Mouse (Mus musculus) MN1 (cell line): ENCODE measurements around the gene Tex48.

ENCODE experiments used
- DNase-seq: peaks from one replicate; pipeline ENCODE4 v3.0.0-alpha.2; 2016; ENCODE audit warnings: low spot score

The Tex48 gene

DNA sequence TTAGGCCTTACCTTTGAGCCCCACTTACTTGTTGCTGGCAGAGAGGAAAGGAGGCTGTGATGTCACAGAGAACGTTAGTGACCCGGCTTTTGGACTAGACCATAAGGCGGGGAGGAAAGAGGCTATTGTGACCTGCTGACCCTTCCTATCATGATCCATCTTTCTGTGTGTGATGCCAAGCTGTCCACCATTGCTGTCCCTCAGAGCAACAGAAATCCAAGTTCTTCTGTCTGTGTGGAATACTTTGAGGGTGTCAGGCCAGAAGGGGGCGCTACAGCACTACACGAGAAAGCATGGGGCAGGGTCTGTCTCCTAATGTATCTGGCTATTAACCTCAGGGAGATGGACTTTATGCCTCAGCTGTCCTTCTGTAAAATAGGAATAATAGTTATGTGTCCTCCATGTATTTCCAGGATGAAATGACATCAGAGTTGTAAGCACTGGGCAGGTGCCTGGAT, at the start of gene Tex48:
TSS of gene Tex48 (minus strand) at position 51 of the 458 bp plus-strand sequence.
- no peak for DNase-seq

DNA sequence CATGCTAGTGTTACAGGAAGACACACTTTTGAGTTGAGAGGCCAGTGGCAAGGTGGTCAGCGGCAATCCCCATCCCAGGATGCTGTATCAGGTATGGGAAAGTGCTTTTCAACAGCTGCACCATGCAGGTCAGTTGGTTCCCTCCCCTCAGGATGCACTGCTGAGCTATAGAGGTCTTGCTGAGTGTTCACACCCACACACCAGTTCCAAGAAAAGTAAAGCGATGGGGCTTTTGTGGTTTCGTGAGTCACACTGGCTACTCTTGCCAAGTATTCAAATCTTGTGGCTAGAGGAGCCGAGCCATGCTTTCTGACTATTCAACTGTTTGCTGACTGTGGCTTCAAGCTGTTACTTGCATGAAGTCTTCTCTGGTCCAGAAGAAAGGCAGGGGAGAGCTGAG, 46.0 kb upstream of the Tex48 start:
- DNase-seq: no peak

DNA sequence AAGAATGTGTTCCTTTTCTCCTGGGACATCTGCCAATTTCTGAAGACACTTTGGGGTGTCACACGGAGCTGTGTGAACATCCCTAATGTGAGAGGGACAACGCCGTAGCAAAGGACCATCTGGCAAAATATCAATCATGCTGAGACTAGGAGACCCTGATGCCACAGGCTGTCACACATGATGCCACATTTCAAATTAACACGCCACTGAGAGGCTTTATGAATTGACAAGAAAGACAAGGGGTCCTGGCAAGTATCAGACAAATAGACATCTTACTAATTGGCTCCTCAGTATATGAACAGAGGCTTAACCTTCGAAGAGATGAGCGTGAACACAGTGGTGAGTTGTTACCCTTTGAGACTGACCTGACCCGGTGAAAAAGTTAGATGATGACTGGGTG, 43.5 kb upstream of the Tex48 start:
- no peak for DNase-seq

DNA sequence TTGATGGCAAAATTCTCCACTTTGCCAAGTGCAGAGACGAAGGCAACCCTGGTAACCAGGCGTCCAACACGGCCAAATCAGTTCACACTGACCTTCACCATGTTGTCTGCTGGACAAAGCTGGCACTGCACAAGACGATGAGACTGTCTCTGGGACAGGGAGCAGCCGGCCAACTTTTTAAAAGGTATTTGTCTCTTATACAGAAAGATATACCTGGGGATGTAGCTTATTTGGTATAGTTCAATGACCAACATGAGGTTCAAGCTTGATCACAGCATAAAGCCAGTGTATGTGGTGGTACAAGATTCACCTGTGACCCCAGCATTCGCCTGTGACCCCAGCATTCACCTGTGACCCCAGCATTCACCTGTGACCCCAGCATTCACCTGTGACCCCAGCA, 41.1 kb upstream of the Tex48 start, which contains the start of gene Gm11214:
TSS of gene Gm11214 (minus strand) at position 101 of the 400 bp plus-strand sequence.
- no peak for DNase-seq

DNA sequence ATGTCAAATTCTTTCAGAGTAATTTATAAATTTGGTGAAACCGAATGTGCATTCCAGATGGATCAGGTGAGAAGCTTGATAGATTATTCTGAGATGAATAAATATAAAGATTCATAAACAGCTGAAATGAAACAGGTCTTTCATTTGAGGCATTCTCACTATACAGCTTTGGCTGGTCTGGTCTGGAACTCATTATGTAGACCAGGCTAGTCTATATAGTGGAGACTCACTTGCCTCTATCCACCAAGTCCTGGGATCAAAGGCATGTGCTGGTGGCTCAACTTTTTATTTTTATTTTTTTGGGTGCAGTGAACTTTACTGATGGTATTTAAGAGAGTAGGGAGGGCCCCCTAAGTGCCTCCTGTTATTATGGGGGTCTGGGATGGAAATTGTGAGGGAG, 39.6 kb upstream of the Tex48 start:
- no peak for DNase-seq

DNA sequence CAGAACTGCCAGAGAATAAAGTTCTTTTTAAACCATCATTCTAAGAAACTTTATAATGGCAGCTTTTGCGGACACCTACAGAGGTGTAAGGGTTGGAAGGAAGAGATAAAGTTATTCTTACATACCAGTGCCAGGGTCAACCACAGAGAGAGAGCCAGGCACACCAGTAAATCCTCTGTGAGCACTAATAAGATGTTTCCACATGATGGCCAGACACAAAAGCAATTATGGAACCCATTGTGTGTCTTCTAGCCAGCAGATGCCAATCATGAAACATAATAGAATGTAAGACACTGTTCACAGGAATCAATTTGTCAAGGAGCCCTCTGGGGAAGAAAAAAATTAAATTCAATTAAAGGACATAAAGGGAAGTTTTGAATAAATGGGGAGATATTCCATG, 39.2 kb upstream of the Tex48 start:
- no peak for DNase-seq

DNA sequence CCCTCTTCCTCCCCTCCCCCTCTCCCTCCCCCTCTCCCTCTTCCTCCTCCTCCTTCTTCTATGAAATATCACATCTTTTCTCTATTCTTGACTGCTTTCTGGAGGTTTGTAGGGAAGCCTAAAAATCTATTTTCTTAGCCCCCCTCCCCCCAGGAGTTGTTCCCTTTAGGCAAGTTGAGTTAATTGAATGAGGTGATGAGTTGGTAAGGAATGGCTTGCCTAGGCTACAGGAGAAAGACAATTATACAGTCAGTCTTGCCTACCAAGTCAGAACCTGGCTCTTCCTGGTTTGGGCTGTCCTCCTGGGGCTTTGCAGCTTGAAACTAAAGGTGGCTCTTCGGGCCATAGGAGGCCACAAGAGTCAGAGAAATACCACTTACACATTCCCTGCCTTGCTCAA, 37.5 kb upstream of the Tex48 start:
- no peak for DNase-seq

DNA sequence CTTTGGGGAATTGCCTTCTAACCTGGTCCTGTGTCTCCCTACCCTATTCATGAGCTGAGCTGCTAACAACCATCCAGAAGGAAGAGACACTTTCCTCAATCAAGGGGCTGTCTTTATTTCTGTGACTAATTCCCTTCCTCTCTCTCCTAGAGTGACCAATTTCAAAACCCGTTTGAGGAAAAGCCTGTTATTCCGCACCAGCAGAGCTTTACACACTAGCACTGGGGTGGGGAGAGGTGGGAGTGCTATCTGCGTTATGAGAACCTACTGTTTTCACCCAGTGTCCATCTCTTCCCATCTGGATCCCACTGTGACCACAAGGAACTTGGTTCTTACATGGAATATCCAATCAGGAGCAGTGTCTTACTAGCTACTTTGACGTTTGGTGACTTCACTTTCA, 36.9 kb upstream of the Tex48 start:
- no peak for DNase-seq

DNA sequence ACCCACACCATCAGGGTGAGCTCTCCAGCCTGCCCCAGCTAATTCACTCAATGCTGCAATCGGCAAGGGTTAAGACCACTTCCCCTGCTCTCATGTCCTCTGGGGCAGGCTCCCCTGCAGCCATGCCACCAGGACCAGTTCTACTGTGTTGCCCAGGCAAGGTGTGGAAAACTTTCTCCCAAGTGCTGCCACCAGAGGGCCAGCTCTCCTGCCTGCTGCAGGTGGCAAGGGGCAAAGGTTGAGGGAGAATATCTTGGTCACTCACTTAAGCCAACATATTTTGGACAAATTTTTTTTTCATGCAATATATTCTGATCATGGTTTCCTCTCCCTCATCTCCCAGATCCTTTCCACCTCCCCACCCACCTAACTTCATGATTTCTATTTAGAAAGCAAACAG, 32.2 kb upstream of the Tex48 start:
- no peak for DNase-seq

DNA sequence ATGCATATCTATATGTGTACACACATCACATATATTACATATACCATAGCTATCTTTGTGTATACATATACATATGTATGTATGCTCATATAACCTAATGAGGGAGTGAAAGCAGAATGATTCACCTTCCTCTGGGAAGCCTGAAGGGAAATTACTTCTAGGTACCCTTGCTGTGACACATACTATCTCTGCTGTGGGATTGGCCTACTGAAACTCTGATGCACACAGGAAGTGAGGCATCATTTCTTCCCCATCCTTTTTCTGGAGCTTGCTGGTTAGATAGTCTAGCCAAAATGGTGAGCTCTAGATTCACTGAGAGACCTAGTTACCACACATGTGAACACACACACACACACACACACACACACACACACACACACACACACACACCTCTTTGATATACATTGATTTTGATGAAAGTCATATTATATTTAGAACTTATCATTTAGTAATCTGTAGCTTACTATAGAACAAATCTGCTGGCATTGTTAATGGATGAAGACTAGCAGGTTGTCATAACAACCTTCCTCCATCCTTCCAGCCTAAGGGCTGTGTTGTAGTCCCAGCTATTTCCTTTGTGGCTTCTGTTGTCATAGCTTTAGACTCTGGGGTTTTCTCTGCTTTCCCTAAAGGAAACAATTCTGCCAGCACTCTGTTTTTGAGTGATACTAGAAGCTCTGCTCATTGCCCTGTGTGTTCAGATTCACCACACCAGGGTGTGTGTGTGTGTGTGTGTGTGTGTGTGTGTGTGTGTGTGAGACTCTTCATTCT, 21.9 kb upstream of the Tex48 start:
- DNase-seq: no peak

DNA sequence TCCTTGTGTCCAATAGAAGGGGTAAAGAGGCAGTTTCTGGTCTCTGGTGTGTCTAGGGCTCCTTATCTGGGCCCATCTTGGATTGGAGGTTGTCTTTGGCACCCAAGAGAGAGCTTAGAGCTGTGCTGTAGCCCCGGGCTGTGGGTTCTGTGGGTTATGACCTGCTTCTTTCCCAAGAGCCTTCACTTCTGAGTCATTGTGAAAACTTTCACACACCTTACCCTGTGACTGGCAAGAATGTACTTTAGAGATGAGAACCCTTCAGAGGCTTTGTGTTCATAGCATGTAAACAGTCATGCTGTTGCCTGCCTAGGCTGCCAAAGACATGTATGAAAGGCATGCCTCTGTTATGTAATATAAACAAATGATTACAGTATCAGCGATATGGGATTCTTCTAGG, 17.6 kb upstream of the Tex48 start:
- no peak for DNase-seq

DNA sequence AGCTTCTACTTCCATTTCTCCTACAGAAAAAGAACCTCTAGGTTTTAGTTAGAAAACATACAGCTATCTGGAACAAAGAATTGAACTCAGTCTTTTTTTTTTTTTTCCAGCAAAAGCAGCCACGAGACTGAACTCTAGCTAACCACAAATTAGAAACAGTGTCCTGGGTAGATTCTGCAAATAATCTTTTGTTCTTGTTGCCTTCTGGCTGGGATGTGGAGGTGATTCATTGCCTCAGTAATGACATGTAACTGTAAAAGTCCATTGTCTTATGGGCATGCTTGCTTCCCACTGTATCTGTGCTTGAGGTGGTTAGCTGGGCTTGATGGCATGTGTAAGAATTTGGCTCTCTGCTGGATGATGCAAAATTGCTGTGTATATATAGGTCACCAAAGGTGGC, 16.4 kb upstream of the Tex48 start:
- no peak for DNase-seq

DNA sequence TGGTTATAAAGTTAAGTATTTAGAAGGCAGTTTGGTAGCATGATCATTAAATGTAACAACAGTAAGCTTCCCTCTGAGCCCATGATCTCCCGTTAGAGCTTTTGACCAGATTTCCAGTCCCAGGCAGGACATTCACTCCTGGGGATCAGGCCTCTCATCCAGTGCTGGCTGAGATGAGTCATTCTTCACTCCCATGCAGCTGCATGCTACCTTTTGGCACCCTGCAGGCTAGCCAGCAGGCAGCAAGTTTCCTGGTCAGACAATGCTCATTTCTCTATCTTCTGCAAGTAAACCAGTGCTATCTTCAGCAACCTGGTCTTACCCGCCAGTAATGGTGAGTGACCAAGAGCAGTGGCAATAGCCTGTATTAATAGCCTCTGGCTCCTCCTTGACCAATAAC, 11.0 kb upstream of the Tex48 start:
- DNase-seq: no peak

DNA sequence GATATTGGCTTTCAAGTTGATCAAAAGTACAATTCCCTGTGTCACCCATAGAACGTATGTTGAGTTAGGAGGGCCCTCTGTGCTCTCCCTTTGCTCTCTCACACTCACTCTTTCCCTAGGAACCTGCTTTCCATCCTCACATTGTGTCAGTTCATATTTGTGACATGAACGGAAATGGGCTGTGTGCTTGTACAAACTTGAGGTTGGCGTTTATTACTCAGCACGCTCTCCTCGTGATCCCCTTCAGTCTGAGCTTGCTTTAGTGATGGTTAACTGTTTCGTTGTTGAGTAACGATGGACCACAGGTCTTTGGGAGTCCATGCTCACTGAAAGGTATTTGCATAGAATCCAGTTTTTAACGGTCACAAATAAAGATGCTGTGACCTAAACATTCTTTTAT, 4.9 kb upstream of the Tex48 start:
- no peak for DNase-seq

DNA sequence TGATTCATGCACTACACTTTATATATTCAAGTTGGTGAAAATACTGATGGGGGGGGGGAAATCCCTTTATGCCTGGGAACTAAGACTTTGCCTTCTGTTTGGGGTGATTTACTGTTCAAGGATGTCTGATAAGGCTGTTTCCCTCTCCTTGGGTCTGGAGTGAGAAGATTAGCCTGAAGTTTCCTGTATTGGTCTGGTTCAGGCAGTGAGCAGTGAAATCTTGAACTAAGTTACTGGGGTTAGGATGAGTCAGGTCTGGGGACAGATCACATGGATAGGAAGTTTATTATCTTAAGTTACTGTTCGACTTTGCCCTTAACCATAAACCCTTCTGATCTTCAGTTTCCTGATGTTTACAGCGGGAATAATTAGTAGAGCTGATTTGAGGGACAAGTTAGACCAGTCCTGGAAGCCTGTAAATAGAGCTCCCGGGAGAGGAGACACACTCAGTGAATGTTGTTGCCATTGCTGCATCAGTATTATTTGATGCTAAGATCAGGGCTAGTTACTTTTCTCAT, 3.4 kb upstream of the Tex48 start:
- DNase-seq: no peak

DNA sequence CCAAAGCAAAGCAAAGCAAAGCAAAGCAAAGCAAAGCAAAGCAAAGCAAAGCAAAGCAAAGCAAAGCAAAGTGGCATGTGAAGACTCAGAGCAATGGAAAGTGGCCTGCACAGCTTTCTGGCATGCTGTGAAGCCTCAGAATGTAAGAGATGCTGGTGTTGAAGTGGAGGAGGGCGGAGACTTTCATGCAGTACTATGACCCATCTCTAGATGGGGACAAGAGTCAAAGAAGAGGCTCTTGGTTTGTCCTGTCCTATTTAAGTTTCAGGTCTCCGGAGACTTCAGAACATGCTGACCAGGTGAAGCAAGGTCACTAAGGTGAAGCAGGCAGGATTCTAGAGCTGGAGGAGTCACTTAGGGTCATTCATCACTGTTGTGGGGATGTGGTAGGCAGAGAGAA, 367 bp downstream of the Tex48 start:
- no peak for DNase-seq

DNA sequence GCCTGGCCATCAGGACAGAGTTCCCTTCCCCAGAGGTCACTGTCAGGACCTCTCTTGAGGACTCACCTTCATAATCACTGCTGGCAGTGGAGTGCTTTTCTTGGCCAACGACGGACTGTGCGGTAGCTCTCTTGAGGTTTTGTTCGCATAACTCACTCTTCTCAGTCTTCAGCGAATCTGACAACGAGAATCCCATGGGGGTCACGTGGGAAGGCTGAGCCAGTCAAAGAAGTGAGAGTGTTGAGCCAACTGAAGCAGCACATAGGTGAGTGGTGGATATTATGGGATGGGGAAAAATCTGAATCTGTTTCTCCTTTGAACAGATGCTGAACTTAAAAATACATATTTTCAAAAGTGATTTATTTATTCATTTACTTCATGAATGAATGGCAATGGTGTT, 13.8 kb downstream of the Tex48 start:
- DNase-seq: no peak

DNA sequence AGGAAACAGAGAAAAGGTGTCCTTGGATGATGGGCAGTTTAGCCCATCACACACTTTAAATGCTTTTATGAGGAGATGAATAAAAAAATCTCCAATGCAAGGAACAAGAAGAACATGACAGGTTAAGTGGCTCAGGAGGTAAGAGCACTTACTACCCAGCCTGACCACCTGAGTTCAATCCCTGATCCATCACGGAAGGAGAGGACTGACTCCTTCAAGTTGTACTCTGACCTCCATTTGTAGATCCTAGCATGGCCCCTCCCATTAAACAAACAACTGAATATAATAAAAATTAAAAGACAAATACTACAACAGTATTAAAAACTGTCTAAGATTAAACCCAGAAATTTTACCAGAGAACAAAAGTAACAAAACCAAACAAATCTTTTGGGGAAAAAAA, 16.3 kb downstream of the Tex48 start:
- DNase-seq: no peak

DNA sequence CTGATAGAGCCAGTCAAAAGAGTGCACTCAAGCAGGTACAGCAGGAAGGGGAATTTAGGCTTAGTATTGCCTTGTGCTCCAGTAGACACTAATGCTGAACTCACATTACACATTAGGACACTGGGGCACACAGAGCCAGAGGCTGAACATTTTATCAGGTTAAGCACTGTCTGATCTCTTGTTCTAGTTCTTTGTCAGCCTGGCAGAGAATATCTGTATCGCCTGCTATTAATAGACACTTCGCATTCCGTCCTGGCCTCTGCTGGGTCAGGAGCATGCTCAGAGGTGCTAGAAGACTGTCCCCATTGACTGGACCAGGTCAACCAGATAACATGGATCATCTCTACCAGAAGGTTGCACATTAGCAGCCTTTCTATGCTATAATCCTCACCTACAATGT, 16.7 kb downstream of the Tex48 start:
- no peak for DNase-seq

DNA sequence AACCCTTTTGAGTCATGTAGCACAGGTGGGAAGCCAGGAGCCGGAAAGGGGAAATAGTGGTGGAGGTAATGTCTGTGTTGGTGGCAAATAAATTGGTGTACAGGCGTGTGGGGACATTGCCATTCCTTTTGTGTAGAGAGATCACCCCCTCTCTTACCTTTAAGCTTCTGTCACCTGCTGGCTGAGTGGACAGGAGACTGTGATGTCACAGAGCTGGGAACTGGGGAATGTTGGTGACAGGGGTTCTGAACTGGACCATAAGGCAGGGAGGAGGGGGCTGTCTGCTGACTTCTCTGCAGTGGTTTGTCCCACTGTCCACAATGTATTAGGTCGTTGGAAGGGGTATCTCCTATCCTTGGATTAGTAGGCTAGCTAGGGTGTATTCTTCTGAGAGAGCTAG, 17.3 kb downstream of the Tex48 start, which contains the start of gene Gm11213:
TSS of gene Gm11213 (minus strand) at position 317 of the 400 bp plus-strand sequence.
- no peak for DNase-seq

DNA sequence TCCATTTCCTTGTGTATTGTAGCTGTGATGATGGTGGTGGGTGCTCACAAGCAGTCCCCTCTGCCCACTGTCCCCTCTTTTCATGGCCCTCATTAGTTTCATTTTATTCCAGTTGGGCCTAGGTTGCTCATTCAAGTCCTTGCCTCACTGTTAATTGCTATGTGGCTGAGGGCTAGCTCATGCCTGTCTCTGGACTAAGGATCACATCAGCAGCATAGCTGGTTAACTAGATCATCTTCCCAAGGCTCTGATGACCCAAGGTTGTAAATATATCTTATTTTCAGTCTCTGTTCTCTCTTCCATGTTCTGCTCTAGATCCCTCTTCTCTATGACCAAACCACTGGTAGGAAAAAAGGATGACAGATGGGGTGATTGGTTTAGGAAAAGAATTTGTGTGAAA, 21.0 kb downstream of the Tex48 start:
- DNase-seq: no peak

DNA sequence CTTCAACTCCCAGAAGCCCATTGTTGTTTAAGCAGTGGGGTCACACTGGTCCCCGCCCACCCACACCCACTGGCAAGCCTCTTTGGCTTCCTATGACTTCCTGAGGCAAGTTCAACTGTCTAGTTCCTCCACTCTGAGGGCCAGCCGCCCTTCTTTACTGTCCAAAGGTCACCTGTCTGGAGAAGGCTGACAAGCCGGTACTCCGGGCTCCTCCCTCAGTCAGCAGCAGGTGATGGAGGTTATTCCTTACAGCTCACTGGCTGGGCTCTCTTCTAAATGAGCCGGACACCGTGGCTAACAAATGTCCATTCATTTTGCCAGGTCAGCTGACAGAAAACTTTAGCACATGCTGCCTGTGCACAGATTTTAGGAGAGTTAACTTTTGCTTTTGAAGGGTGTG, 21.4 kb downstream of the Tex48 start:
- DNase-seq: no peak

DNA sequence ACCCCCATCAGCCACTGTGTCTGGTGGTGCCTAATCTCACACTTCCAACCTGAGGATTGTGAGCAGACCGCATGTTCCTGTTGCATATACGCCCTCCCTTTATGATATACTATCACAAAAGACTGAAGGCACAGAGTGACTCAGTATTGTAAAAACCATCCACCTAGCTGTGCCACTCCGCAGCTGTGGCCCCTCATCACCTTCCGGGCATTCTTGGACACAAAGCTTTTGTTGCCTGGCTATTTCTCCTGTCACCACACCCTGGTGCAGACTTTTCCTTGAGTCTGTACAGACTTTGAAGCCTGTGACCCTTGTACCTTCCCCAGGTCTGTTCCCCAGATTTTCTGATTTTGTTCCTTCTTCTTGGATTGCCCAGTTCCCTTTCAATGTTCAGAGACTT, 26.2 kb downstream of the Tex48 start:
- DNase-seq: no peak

DNA sequence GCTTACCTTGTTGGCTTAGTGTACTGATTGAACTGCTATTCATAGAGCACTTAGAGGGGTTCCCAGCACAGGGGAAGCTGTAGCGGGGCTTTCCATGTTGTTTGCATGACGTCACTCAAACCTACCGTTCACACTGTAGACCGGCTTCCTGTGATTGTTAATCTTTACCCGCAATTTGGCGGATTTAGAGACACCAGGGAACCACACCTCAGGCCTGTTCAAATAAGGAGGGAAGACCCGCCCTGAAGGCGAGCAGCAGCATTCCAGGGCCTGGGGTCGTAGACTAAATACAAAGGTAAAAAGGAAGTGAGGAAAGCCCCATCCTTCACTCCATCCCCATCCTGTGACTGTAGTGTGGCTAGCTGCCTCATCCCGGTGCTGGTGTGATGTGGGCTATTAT, 27.0 kb downstream of the Tex48 start:
- DNase-seq: no peak
